Mouse (Mus musculus) bone marrow, adult 2 months (tissue): Measurements from ENCODE around the gene Ankrd13b.

Experiments used
- CTCF ChIP-seq: fragments of 200-500 bp; IDR thresholded peaks from 2 replicates; pipeline ENCODE4 v1.5.1; 2011; ENCODE audit warnings: low read length, control low read depth; ENCODE audit not compliant: control insufficient read depth, insufficient read depth
- POLR2A ChIP-seq: fragments of 200-500 bp; IDR thresholded peaks from 2 replicates; pipeline ENCODE4 v1.6.1; 2011; ENCODE audit warnings: low read depth, mild to moderate bottlenecking, control low read depth, low read length, borderline replicate concordance; ENCODE audit not compliant: control insufficient read depth

- TF ChIP-seq CTCF (no peak), POLR2A (no peak)
Observed at GRCm38 (mm10) chr11:77530862-77531261, 41.4 kb upstream of the Ankrd13b start.
